Mouse (Mus musculus) kidney, postnatal 4 days (tissue): Measurements from ENCODE around the gene Ptpn18.
"Not testable (repeated sequence)": the region's sequence is repeated elsewhere in the genome, so short reads cannot be mapped to it uniquely, and the experiment has no call there.

ENCODE experiments used
- DNase-seq, 2 experiments: peaks; one replicate each; pipeline ENCODE4 v3.0.0; 2021; ENCODE audit warnings: mixed read lengths in 2 of 2

Gene Ptpn18

GRCm38 (mm10) chr1:34517297-34517696, 57.7 kb downstream of the Ptpn18 start:
- DNase-seq = not testable (repeated sequence)

GRCm38 (mm10) chr1:34517797-34518196, 58.2 kb downstream of the Ptpn18 start:
- not testable (repeated sequence) for DNase-seq

- DNase-seq = no peak
Measured at GRCm38 (mm10) chr1:34518259-34518658, 58.7 kb downstream of the Ptpn18 start.

- DNase-seq = no peak
Measured at GRCm38 (mm10) chr1:34522205-34522849, 62.8 kb downstream of the Ptpn18 start.

GRCm38 (mm10) chr1:34522850-34523244, 63.3 kb downstream of the Ptpn18 start:
- no peak for DNase-seq

GRCm38 (mm10) chr1:34523647-34524046, 64.1 kb downstream of the Ptpn18 start:
- DNase-seq = no peak
